16 mouse cellular contexts compared by ENCODE assay signal in genomic region chr1:41165878-41166786, GRCm38 (mm10).
DNase-seq lines count a peak whose midpoint lies in the region; ATAC-seq and TF ChIP-seq lines count a peak whose summit lies in the region.
"Had no signal": no experiment of that assay in that cellular context is flagged by ENCODE, and none has a peak within 500 bp of the region (broad histone marks: within the 10 kb centered on the region; RNA-seq: fewer than 3 reads in every experiment).

No protein-coding gene starts in this region.

- no peak for ATAC-seq in neural tube, embryonic 15.5 days (ENCODE audit: low FRiP score)
- ATAC-seq in forebrain, postnatal 0 days = peak; percentile 91
- peak; percentile 95 for ATAC-seq in midbrain, embryonic 13.5 days
- ATAC-seq in erythroid progenitor cell, adult 5-6 weeks (replicated peaks; ENCODE audit: low FRiP score, poor library complexity, severe bottlenecking) = no peak

- peak overlapping the region; percentile 15; the same call in 1 of the 2 replicates for H3K4me2 ChIP-seq in neural tube, embryonic 15.5 days
- no peak overlapping the region for H3K4me2 ChIP-seq in forebrain, postnatal 0 days (ENCODE audit: low read depth)
- peak overlapping the region; percentile 35 for H3K4me2 ChIP-seq in midbrain, embryonic 13.5 days (replicated peaks)
- H3K4me2 ChIP-seq: neural tube, embryonic 12.5 days had no signal

- no peaks in the 10 kb centered on the region for H3K36me3 ChIP-seq in neural tube, embryonic 15.5 days
- H3K36me3 ChIP-seq in forebrain, postnatal 0 days (ENCODE audit: insufficient read depth) = no peaks in the 10 kb centered on the region
- no peaks in the 10 kb centered on the region for H3K36me3 ChIP-seq in midbrain, embryonic 13.5 days
- H3K36me3 ChIP-seq: neural tube, embryonic 12.5 days had no signal

- WGBS in neural tube, embryonic 15.5 days = 53% methylated on average over 12 of the region's 12 CpGs
- 9% methylated on average over 12 of the region's 12 CpGs for WGBS in forebrain, postnatal 0 days
- WGBS in midbrain, embryonic 13.5 days = 6% methylated on average over 12 of the region's 12 CpGs

- H3K27ac ChIP-seq in neural tube, embryonic 15.5 days (replicated peaks) = no peak overlapping the region
- peak overlapping the region; percentile 31 for H3K27ac ChIP-seq in forebrain, postnatal 0 days (ENCODE audit: low read depth, low read length)
- H3K27ac ChIP-seq in midbrain, embryonic 13.5 days = peak overlapping the region; percentile 87
- H3K27ac ChIP-seq: neural tube, embryonic 12.5 days; stomach, postnatal 0 days had no signal

- no peak overlapping the region for H3K9ac ChIP-seq in neural tube, embryonic 15.5 days (replicated peaks)
- no peak overlapping the region for H3K9ac ChIP-seq in forebrain, postnatal 0 days
- no peak overlapping the region for H3K9ac ChIP-seq in midbrain, embryonic 13.5 days (replicated peaks)
- H3K9ac ChIP-seq: neural tube, embryonic 12.5 days had no signal

- no peak overlapping the region for H3K4me3 ChIP-seq in neural tube, embryonic 15.5 days (replicated peaks)
- H3K4me3 ChIP-seq in forebrain, postnatal 0 days (ENCODE audit: low read depth, low read length) = no peak overlapping the region
- H3K4me3 ChIP-seq in midbrain, embryonic 13.5 days (replicated peaks) = peak overlapping the region; percentile 10; the same call in 1 of the 2 replicates
- H3K4me3 ChIP-seq: megakaryocyte, embryonic 14.5 days; neural tube, embryonic 12.5 days had no signal

- no peaks in the 10 kb centered on the region for H3K9me3 ChIP-seq in neural tube, embryonic 15.5 days (replicated peaks)
- no peaks in the 10 kb centered on the region for H3K9me3 ChIP-seq in forebrain, postnatal 0 days (ENCODE audit: low read length)
- peaks cover 5% of the 10 kb centered on the region; the same call in 1 of the 2 replicates for H3K9me3 ChIP-seq in midbrain, embryonic 13.5 days
- H3K9me3 ChIP-seq: neural tube, embryonic 12.5 days had no signal

- no peaks in the 10 kb centered on the region for H3K27me3 ChIP-seq in neural tube, embryonic 15.5 days (replicated peaks)
- H3K27me3 ChIP-seq in forebrain, postnatal 0 days (ENCODE audit: insufficient read depth, low read length) = no peaks in the 10 kb centered on the region
- H3K27me3 ChIP-seq in midbrain, embryonic 13.5 days = no peaks in the 10 kb centered on the region
- H3K27me3 ChIP-seq: megakaryocyte, embryonic 14.5 days; neural tube, embryonic 12.5 days had no signal

- no peak for TF ChIP-seq CTCF in forebrain, postnatal 0 days (IDR thresholded peaks at IDR 0.05; ENCODE audit: low read depth)

- no peak for DNase-seq in neural tube, embryonic 10.5 days (ENCODE audit: extremely low spot score, low spot score)
- peak; percentile 67 for DNase-seq in forebrain, postnatal 0 days
- DNase-seq in kidney, postnatal 25 days = no peak
- no peak for DNase-seq in B cell, adult 2 months
- no peak for DNase-seq in frontal cortex, postnatal 14 days (ENCODE audit: low spot score in 2 of 2)
- DNase-seq: adrenal gland, postnatal 36 days; gastrocnemius, postnatal 25 days; layer of hippocampus, adult 9-11 months; spleen, adult 18-20 months; thymus, postnatal 4 days had no signal

- no peaks in the 10 kb centered on the region for H3K4me1 ChIP-seq in neural tube, embryonic 15.5 days
- H3K4me1 ChIP-seq in forebrain, postnatal 0 days (ENCODE audit: insufficient read depth) = no peaks in the 10 kb centered on the region
- H3K4me1 ChIP-seq in midbrain, embryonic 13.5 days (replicated peaks) = peaks cover 23% of the 10 kb centered on the region
- H3K4me1 ChIP-seq: megakaryocyte, embryonic 14.5 days; neural tube, embryonic 12.5 days had no signal

Comparison
In these comparisons a context has a peak if more than half of its experiments do, and no peak if none do; other contexts are left out.
1. ATAC-seq: peak in forebrain, postnatal 0 days (single experiment) and midbrain, embryonic 13.5 days (single experiment); none in neural tube, embryonic 15.5 days (single experiment) and erythroid progenitor cell, adult 5-6 weeks (single experiment).